Mouse (Mus musculus) E14TG2a.4 (cell line): ENCODE results near the gene Kcnj9.
A peak's percentile ranks its signal among the peaks of the same experiment; 100 is the strongest.

ENCODE experiments used
- CTCF ChIP-seq: conservative IDR thresholded peaks from 2 replicates; pipeline ENCODE4 v1.5.1; 2014; ENCODE audit warnings: low read length
- NANOG ChIP-seq: IDR thresholded peaks from 2 replicates; pipeline ENCODE4 v1.6.1; 2014; ENCODE audit warnings: borderline replicate concordance, low read length, mixed read lengths
- POU5F1 ChIP-seq: IDR thresholded peaks from 2 replicates; pipeline ENCODE4 v1.6.1; 2014; ENCODE audit warnings: low read length, borderline replicate concordance

- TF ChIP-seq CTCF (peak; percentile 34), POU5F1 (no peak), NANOG (no peak)
These were observed 28.9 kb downstream of the Kcnj9 start for GRCm38 (mm10) chr1:172300247-172300646.
